Mouse (Mus musculus): Measurements from ENCODE around the gene Syce2. TPM values are rescaled to one million over a fixed set of nuclear protein-coding genes. Genes with fewer than 3 reads are reported as not detected.
A peak's percentile ranks its signal among the peaks of the same experiment; 100 is the strongest.

Syce2 gene
- total RNA-seq, 2 experiments from 2014 or later = 16.5 to 18.0 TPM

GRCm38 (mm10) chr8:84841514-84841913 lies 30.4 kb upstream of the Syce2 start:
- DNase-seq (ENCODE audit: extremely low spot score in 1 of 2, low spot score in 1 of 2) = no peak

GRCm38 (mm10) chr8:84844397-84845070 lies 27.4 kb upstream of the Syce2 start:
- DNase-seq (ENCODE audit: extremely low spot score in 1 of 2, low spot score in 1 of 2) = no peak

- DNase-seq (ENCODE audit: extremely low spot score in 1 of 2, low spot score in 1 of 2) = peak in 1 of 2 experiments; percentile 30
Measured at GRCm38 (mm10) chr8:84845355-84846093, 26.4 kb upstream of the Syce2 start.

GRCm38 (mm10) chr8:84846094-84846721 lies 25.7 kb upstream of the Syce2 start:
- no peak for DNase-seq (ENCODE audit: extremely low spot score in 1 of 2, low spot score in 1 of 2)

- peak; percentile 95 to 97 for DNase-seq (ENCODE audit: extremely low spot score in 1 of 2, low spot score in 1 of 2)
Measured at GRCm38 (mm10) chr8:84846722-84847572, 25.0 kb upstream of the Syce2 start, which contains the start of gene Calr. TSS of gene Calr (minus strand) at chr8:84846934.

GRCm38 (mm10) chr8:84847684-84848435 lies 24.1 kb upstream of the Syce2 start:
- DNase-seq (ENCODE audit: extremely low spot score in 1 of 2, low spot score in 1 of 2) = no peak

- no peak for DNase-seq (ENCODE audit: extremely low spot score in 1 of 2, low spot score in 1 of 2)
Measured at GRCm38 (mm10) chr8:84856434-84856833, 15.5 kb upstream of the Syce2 start.

- DNase-seq (ENCODE audit: extremely low spot score in 1 of 2, low spot score in 1 of 2) = peak; percentile 88 to 89
Measured at GRCm38 (mm10) chr8:84856864-84857441, 15.0 kb upstream of the Syce2 start, which contains the start of gene Farsa. TSS of gene Farsa (plus strand) at chr8:84856989.

GRCm38 (mm10) chr8:84872309-84872965 lies 526 bp downstream of the Syce2 start:
- DNase-seq (ENCODE audit: extremely low spot score in 1 of 2, low spot score in 1 of 2) = no peak

GRCm38 (mm10) chr8:84873016-84873415 lies 1.1 kb downstream of the Syce2 start:
- no peak for DNase-seq (ENCODE audit: extremely low spot score in 1 of 2, low spot score in 1 of 2)

- no peak for DNase-seq (ENCODE audit: extremely low spot score in 1 of 2, low spot score in 1 of 2)
Measured at GRCm38 (mm10) chr8:84874339-84874738, 2.4 kb downstream of the Syce2 start.

- DNase-seq (ENCODE audit: extremely low spot score in 1 of 2, low spot score in 1 of 2) = no peak
Measured at GRCm38 (mm10) chr8:84877297-84878035, 5.6 kb downstream of the Syce2 start.

- no peak for DNase-seq (ENCODE audit: extremely low spot score in 1 of 2, low spot score in 1 of 2)
Measured at GRCm38 (mm10) chr8:84878915-84879314, 7.0 kb downstream of the Syce2 start.

GRCm38 (mm10) chr8:84884728-84885127 lies 12.8 kb downstream of the Syce2 start:
- DNase-seq (ENCODE audit: extremely low spot score in 1 of 2, low spot score in 1 of 2) = no peak

GRCm38 (mm10) chr8:84888280-84888679 lies 16.4 kb downstream of the Syce2 start:
- no peak for DNase-seq (ENCODE audit: extremely low spot score in 1 of 2, low spot score in 1 of 2)

- DNase-seq (ENCODE audit: extremely low spot score in 1 of 2, low spot score in 1 of 2) = no peak
Measured at GRCm38 (mm10) chr8:84889141-84889540, 17.2 kb downstream of the Syce2 start.

- DNase-seq (ENCODE audit: extremely low spot score in 1 of 2, low spot score in 1 of 2) = no peak
Measured at GRCm38 (mm10) chr8:84892993-84893708, 21.2 kb downstream of the Syce2 start.

Data from layer of hippocampus, postnatal 25 days (tissue).